Mouse (Mus musculus) hindlimb bud, embryonic 11.5 days (tissue): ENCODE results near the gene Lsm14a.
"Not testable (repeated sequence)": the region's sequence is repeated elsewhere in the genome, so short reads cannot be mapped to it uniquely, and the experiment has no call there.

Experiments
- DNase-seq: peaks from one replicate; pipeline ENCODE4 v3.0.0-alpha.2; 2012; ENCODE audit warnings: low read depth, low spot score; ENCODE audit errors: extremely low spot score

Lsm14a gene

DNA sequence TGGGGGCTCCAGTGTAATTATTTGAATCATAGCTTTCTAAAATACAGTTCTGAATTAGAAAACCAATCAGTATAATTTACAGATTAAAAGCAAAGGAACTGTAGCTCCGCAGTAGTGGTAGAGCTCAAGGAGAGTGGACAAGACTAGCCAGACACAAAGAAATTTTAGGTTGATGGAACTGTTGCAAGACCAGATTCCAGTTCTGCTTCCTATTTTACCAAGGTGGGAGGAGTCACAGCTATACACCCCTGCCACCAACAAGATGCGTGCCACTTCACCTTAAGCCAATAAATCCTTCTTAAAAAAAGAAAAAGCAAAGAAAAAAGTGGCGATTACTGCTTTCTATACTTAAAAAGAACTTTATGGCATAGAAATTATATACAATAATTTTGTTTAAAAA, 12.8 kb downstream of the Lsm14a start:
- DNase-seq = no peak

- no peak for DNase-seq
These were observed 19.2 kb downstream of the Lsm14a start for GRCm38 (mm10) chr7:34373906-34374305.

DNA sequence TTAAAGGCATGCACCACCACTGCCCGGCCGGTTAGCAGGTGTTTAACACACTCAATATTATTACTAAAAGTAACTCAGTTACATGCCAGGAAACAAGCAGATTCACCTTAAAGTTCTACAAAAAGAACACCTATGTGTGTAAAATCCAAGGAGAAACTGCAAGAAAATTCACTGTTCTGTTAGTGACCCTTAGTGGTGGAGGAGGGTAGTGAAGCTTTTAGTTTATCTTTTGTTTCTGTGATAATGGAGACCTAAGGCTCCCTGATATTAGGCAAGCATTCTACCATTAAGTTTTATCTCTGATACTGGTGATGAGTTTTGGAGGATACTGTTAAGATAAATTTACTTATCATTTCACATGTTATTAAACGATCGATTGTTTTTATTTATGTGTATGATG, 37.5 kb downstream of the Lsm14a start:
- no peak for DNase-seq

DNA sequence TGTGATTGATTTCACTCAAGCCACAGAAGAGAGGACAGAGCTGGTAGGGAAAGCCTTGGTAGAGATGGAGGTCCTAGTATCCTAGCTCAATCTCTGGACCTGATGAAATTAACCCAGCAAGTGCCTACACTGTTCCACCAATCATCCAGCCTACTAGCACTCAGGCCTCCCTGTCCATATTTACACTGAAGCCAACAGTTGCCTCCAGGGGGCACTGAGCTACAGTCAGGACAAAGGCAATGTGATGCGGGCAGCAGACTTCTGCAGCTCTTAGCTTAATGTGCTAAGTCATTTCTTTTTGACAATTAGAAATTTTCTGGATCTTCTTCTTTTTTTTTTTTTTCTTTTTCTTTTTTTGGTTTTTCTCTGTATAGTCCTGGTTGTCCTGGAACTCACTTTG, 41.1 kb downstream of the Lsm14a start:
- DNase-seq = no peak

- no peak for DNase-seq
These were observed 42.9 kb downstream of the Lsm14a start for GRCm38 (mm10) chr7:34350166-34350565.

DNA sequence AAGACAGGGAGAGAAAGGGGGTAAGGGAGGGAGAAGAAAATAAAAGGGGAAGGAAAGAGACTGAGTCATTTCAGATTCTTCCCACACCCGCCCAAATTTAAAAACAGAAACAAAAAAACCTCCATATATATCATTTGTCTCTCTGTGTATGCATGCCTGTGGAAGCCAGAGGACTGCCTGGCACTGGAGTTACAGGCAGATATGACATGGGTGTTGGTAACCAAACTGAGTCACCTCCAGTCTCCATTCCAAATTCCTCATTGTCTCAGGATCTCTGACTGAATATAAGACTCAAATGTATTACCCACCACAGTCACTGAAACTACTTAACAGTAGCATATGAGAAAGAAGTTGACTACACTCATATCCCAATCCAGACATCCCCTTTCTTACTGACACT, 45.1 kb downstream of the Lsm14a start:
- no peak for DNase-seq

GRCm38 (mm10) chr7:34347041-34347440, 46.1 kb downstream of the Lsm14a start:
- DNase-seq = no peak

DNA sequence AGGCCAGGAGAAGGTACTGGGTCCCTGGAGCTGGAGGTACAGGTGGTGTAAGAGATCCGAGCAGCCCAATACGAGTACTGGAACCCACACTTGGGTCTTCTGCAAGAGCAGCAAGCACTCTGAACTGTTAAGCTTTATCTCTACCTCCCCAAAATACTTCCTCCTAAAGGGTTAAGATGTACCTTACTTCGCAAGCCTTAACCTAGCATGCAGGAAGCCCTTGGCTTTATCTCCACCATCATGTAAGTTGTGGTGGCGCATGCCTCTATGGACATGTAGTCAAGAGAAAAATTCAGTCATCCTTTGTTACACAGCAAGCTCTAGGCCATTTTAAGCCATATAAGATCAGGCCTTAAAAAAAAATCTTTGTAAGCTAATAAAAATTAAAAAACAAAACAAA, 46.6 kb downstream of the Lsm14a start:
- DNase-seq = no peak

GRCm38 (mm10) chr7:34342040-34342793, 50.9 kb downstream of the Lsm14a start:
- no peak for DNase-seq

DNA sequence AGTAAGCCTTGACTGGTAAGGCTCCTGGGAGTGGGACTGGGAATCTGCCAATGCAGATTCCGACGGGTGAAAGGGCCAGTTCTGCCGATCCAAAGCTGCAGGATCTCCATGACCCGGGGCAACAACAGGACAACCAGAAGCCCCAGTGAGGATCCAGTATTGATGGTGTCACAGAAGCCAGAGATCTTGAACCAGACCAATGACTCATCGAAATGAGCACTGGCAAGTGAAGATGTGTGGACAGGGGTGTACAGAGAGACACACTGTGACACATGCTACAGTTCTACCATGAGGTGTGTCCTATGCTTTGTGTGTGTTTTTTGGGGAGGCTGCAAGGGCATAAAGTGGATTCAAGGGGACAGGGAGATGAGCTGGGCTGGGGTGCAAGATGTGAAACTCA, 52.3 kb downstream of the Lsm14a start:
- no peak for DNase-seq

GRCm38 (mm10) chr7:34339164-34339489, 54.0 kb downstream of the Lsm14a start:
- DNase-seq = no peak

GRCm38 (mm10) chr7:34338445-34339163, 54.5 kb downstream of the Lsm14a start:
- DNase-seq = no peak

DNA sequence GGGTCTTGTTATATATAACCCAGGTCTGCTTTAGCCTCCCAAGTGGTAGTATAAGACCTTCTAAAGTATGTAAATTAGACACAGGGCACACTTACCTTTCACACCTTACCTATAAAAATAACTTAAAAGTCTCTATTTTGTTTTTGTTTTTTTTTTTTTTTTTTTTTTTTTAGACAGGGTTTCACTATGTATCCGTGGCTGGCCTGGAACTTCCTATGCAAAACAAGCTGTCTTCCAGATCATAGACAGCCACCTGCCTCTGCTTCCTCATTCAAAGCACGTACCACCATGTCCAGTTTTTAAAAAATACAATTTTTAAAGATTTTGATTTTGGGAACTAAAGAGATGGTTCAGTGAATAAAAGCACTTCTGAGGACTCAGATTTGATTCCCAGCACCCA, 55.8 kb downstream of the Lsm14a start:
- no peak for DNase-seq

GRCm38 (mm10) chr7:34336545-34336944, 56.6 kb downstream of the Lsm14a start:
- DNase-seq = not testable (repeated sequence)

DNA sequence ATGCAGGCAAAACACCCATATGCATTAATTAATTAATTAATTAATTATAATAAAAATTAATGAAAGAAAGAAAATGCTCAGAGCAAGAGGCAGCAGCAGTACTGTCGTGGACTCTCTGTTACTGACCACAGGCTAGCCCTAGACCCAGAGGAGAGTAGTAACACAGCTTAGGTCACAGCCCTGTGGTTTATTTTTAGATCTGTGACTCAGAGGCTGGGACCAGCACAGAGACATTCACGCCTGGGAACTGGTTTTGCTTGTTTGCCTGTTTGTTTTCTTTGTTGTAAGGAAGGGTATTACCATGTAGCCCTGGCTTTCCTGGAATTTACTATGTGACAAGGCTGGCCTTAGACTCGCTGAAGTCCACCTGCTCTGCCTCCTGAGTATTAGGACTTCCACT, 65.6 kb downstream of the Lsm14a start:
- no peak for DNase-seq

DNA sequence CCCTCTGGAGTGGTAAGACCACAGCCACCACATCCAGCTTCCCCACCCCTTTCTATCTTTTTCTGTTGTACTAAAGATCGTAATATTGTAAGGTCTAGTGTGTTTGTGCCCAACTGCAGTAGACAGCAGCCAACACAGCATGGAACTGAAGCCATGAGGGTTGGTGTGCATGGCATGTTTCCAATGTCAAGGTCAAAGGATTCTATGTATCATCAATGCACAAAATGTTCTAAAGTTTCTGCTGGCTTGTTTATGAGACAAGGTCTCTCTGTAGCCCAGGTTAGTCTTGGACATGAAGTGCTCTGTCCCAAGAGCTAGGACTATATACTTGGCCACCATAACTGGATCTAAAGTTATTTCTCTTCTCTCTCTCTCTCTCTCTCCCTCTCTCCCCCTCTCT, 68.3 kb downstream of the Lsm14a start:
- no peak for DNase-seq

GRCm38 (mm10) chr7:34324005-34324404, 69.1 kb downstream of the Lsm14a start:
- DNase-seq = no peak

GRCm38 (mm10) chr7:34323351-34323750, 69.8 kb downstream of the Lsm14a start:
- no peak for DNase-seq

GRCm38 (mm10) chr7:34321958-34322357, 71.2 kb downstream of the Lsm14a start:
- DNase-seq = no peak

DNA sequence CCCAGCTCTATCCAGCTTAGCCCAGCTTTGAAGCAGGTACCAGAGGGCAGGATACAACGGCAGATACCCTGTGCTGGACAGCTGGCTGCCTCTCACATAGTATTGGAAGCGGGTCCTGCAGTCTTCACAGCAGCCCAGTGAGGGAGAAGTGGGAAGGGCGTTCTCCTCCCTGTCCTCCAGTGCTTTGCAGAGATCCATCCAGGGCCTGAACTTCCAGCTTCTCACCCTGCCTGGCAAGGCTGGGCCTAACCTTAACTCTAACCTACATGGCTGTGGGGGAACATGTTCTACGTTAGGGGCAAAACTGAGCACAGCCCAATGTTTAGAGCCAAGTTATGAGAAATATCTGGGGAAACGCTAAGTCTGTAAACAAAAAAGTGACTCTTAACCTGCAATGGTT, 72.0 kb downstream of the Lsm14a start:
- no peak for DNase-seq

- DNase-seq = no peak
These were observed 73.2 kb downstream of the Lsm14a start for GRCm38 (mm10) chr7:34319957-34320356.

DNA sequence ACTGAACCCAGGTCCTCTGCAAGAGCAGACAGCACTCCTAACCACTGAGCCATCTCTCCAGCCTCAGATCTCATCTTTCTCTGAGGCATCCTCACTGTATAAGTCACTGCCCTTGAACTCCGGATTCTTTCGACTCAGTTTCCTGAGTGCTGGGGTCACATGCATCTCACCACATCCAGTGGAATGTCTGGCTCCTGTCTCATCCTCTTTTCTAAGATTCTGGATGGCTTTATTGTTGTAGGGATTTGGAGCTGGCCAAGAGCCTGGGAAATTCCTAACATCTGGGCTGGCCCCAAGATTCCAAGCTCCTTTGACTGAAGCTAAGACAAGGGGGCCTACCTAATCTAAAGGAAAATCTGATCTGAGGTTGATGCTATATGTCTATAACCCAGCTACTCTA, 74.0 kb downstream of the Lsm14a start:
- no peak for DNase-seq
